Mouse (Mus musculus) thymus, adult 2 months (tissue): ENCODE results near the gene Nectin4.

Experiments
- CTCF ChIP-seq: fragments of 200-500 bp; IDR thresholded peaks from 2 replicates; pipeline ENCODE4 v1.5.1; 2012; ENCODE audit warnings: mild to moderate bottlenecking, control low read depth, low read length, moderate library complexity, borderline replicate concordance; ENCODE audit not compliant: control insufficient read depth, poor library complexity, insufficient read depth; ENCODE audit errors: extremely low read depth
- POLR2A ChIP-seq: fragments of 200-500 bp; IDR thresholded peaks from 2 replicates; pipeline ENCODE4 v1.6.1; 2012; ENCODE audit warnings: mild to moderate bottlenecking, low read length, control low read depth, moderate library complexity; ENCODE audit not compliant: control insufficient read depth, poor library complexity, insufficient read depth; ENCODE audit errors: extremely low read depth

DNA sequence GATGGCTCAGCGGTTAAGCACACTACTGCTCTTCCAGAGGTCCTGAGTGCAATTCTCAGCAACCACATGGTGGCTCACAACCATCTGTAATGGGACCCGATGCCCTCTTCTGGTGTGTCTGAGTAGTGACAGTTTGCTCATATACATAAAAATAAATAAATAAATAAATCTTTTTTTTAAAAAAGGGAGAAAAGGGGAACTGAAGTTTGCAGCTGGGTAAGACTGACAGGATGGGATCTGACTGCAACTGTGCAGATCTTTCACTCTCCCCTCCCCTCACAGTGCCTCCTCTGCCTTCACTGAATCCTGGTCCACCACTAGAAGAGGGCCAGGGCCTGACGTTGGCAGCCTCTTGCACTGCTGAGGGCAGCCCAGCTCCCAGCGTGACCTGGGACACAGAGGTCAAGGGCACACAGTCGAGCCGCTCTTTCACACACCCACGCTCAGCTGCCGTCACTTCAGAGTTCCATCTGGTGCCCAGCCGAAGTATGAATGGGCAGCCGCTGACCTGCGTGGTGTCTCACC is 12.3 kb downstream of the Nectin4 start:
- TF ChIP-seq CTCF (no peak), POLR2A (no peak)
